In the genomic region with DNA sequence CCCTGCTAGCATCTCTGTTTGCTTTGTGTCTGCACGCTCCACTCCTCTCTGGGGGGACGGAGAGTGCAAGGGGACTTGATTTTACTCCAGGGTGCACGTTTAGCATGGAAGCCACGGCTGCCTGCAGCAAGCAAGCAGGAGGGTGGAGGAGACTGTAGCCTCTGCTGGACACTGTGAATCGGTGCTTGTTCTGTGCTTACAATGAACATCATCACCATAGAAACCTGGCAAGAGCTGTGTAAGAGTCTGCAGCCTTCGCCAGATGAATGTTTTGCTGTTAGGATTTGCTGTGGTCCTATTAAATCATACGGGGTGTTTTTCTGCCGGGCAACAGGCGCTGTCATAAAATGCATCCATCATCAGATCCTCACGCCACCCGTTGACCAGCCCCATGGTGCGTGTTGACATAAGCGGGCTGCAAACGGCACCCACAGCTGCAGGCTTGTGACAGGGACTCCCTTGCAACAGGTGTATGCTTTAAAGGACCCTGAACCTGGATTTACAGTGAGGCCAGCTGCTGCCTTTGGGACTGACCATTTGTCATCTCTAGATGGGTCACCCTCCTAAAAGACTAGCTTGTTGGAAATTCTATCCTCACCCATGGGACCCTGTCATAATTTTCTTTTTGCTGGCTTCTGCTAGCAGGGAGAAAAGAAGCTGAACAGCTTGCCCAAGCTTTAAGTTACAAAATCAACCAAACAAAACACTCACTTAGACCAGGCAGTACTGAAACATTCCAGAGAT, we compare ENCODE assay signal across 8 mouse cellular contexts.
DNase-seq lines count a peak whose midpoint lies in the region; ATAC-seq lines count a peak whose summit lies in the region.

No protein-coding gene starts in this region.

- H3K27ac ChIP-seq in embryonic facial prominence, embryonic 14.5 days (replicated peaks; ENCODE audit: low read depth, low read length): peak overlapping the region; percentile 15; the same call in 1 of the 2 replicates
- no peak overlapping the region for H3K27ac ChIP-seq in embryonic facial prominence, embryonic 10.5 days (replicated peaks)
- peak overlapping the region; percentile 38 for H3K27ac ChIP-seq in liver, embryonic 16.5 days (ENCODE audit: low read length)

- H3K9me3 ChIP-seq in embryonic facial prominence, embryonic 14.5 days (ENCODE audit: control insufficient read depth, low read length): 0 out of 2 replicates have a peak, but pooled peaks cover 3% of the 10 kb centered on the region
- H3K9me3 ChIP-seq in embryonic facial prominence, embryonic 10.5 days: no peaks in the 10 kb centered on the region
- no peaks in the 10 kb centered on the region for H3K9me3 ChIP-seq in liver, embryonic 16.5 days (replicated peaks; ENCODE audit: control insufficient read depth, low read length)

- H3K36me3 ChIP-seq in embryonic facial prominence, embryonic 14.5 days (ENCODE audit: control insufficient read depth, insufficient read depth, low read length): no peaks in the 10 kb centered on the region
- H3K36me3 ChIP-seq in embryonic facial prominence, embryonic 10.5 days (replicated peaks): no peaks in the 10 kb centered on the region
- no peaks in the 10 kb centered on the region for H3K36me3 ChIP-seq in liver, embryonic 16.5 days (ENCODE audit: control insufficient read depth, insufficient read depth)

- 55% methylated on average over 14 of the region's 14 CpGs for WGBS in embryonic facial prominence, embryonic 14.5 days
- WGBS in embryonic facial prominence, embryonic 10.5 days: 73% methylated on average over 14 of the region's 14 CpGs
- WGBS in liver, embryonic 16.5 days (ENCODE audit: insufficient replicate concordance): 54% methylated on average over 14 of the region's 14 CpGs

- no peak overlapping the region for H3K4me2 ChIP-seq in embryonic facial prominence, embryonic 14.5 days (ENCODE audit: low read depth, low read length)
- H3K4me2 ChIP-seq in liver, embryonic 16.5 days (ENCODE audit: low read depth, low read length): no peak overlapping the region

- peaks cover 31% of the 10 kb centered on the region for H3K4me1 ChIP-seq in embryonic facial prominence, embryonic 14.5 days (ENCODE audit: control insufficient read depth, insufficient read depth, low read length)
- peaks cover 38% of the 10 kb centered on the region for H3K4me1 ChIP-seq in embryonic facial prominence, embryonic 10.5 days
- peaks cover 2% of the 10 kb centered on the region for H3K4me1 ChIP-seq in liver, embryonic 16.5 days (ENCODE audit: control insufficient read depth, low read depth, low read length)

- ATAC-seq in embryonic facial prominence, embryonic 14.5 days (ENCODE audit: low read depth): peak; percentile 75; the same call in 1 of the 2 replicates
- ATAC-seq in liver, embryonic 16.5 days (ENCODE audit: low read depth): peak; percentile 46

- no peaks in the 10 kb centered on the region for H3K27me3 ChIP-seq in embryonic facial prominence, embryonic 14.5 days (replicated peaks; ENCODE audit: control insufficient read depth, insufficient read depth, low read length)
- no peaks in the 10 kb centered on the region for H3K27me3 ChIP-seq in embryonic facial prominence, embryonic 10.5 days (replicated peaks; ENCODE audit: low read depth, poor library complexity, severe bottlenecking)
- H3K27me3 ChIP-seq in liver, embryonic 16.5 days (ENCODE audit: control insufficient read depth, insufficient read depth, low read depth, low read length): no peaks in the 10 kb centered on the region

- no peak overlapping the region for H3K9ac ChIP-seq in embryonic facial prominence, embryonic 14.5 days (ENCODE audit: low read depth, low read length)
- no peak overlapping the region for H3K9ac ChIP-seq in liver, embryonic 16.5 days (ENCODE audit: low read depth, low read length)

- no peak overlapping the region for H3K4me3 ChIP-seq in embryonic facial prominence, embryonic 14.5 days (ENCODE audit: low read depth, low read length)
- no peak overlapping the region for H3K4me3 ChIP-seq in embryonic facial prominence, embryonic 10.5 days
- no peak overlapping the region for H3K4me3 ChIP-seq in liver, embryonic 16.5 days (ENCODE audit: low read depth, low read length)

- DNase-seq in embryonic facial prominence, embryonic 14.5 days (ENCODE audit: low spot score): peak; percentile 86
- DNase-seq in embryonic facial prominence, embryonic 10.5 days (ENCODE audit: low spot score): no peak
- DNase-seq in Muller cell, postnatal 12 days (ENCODE audit: inconsistent ontology term): peak; percentile 76
- peak; percentile 7 to 14 for DNase-seq in frontal cortex, postnatal 25 days (ENCODE audit: low spot score in 2 of 2)
- DNase-seq in kidney, postnatal 14 days: peak; percentile 38
- peak; percentile 38 for DNase-seq in right cerebral cortex, postnatal 25 days
- DNase-seq in testis, postnatal 10 days (ENCODE audit: low spot score): no peak

Comparison
In these comparisons a context has a peak if more than half of its experiments do, and no peak if none do; other contexts are left out.
1. DNase-seq: peak in embryonic facial prominence, embryonic 14.5 days (single experiment), Muller cell, postnatal 12 days (single experiment), frontal cortex, postnatal 25 days (2 of 2), kidney, postnatal 14 days (single experiment) and right cerebral cortex, postnatal 25 days (single experiment); none in embryonic facial prominence, embryonic 10.5 days (single experiment) and testis, postnatal 10 days (single experiment).